Mouse (Mus musculus): ENCODE measurements around the gene Nol3. TPM values are rescaled to one million over a fixed set of nuclear protein-coding genes. Genes with fewer than 3 reads are reported as not detected.
"Not testable (repeated sequence)": the region's sequence is repeated elsewhere in the genome, so short reads cannot be mapped to it uniquely, and the experiment has no call there.

Nol3 gene
- total and polyA plus RNA-seq, 2 experiments from 2014 or later: 2.0 to 6.5 TPM

DNA sequence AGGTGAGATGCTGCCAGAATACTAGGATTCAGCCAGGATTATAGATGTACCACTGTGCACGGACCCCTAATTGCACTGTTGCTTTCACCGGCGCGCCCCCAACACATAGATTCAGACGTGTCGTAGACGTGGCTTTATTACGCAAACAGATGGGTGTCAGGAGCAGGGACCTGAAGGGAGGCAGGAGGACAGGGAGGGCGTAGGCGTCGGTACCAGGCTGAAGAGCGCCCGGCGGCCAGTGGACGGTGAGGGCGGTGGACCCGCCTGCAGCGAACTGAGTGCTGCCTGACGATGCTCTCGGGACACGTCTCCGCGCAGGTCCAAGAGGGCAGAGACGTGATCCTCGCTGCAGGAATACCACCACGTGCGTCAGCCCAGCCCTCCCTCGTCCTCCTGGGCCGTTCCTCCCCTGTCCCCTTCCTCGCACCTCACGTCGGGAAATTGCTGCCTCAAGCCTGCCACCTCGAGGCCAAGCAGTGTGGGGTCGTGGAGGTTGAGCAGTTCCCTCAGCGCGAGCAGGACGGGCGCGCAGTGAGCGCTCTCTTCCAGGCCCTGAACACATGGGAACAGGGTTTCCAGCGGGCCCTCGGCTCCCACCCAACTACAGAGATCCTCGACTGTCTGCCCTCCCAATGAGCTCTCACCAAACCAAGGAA, 14.0 kb downstream of the Nol3 start, which contains the start of gene 4931428F04Rik:
Gene 4931428F04Rik, minus strand, starts transcription at position 60 of the 656 bp plus-strand sequence.
- WGBS: under 1% methylated on average over 42 of the region's 43 CpGs
- peak within 1 kb of the TSS; percentile 75 for H3K9ac ChIP-seq (replicated peaks; ENCODE audit: low read length, poor library complexity, severe bottlenecking)

GRCm38 (mm10) chr8:105290554-105291314, 14.8 kb downstream of the Nol3 start:
- peak overlapping the region; percentile 50 for H3K4me2 ChIP-seq (ENCODE audit: low read depth, low read length, poor library complexity, severe bottlenecking)
- no peak overlapping the region; the same call in 1 of the 2 replicates for H3K9ac ChIP-seq (replicated peaks; ENCODE audit: low read length, poor library complexity, severe bottlenecking)
- no peaks in the 10 kb centered on the region for H3K27me3 ChIP-seq (ENCODE audit: insufficient read depth, low read length)
- no peak for ATAC-seq (ENCODE audit: low FRiP score)
- H3K9me3 ChIP-seq (ENCODE audit: low read length): no peaks in the 10 kb centered on the region
- WGBS: 6% methylated on average over 31 of the region's 31 CpGs
- peak overlapping the region; percentile 50 for H3K4me3 ChIP-seq (ENCODE audit: low read depth, low read length)
- H3K4me1 ChIP-seq (ENCODE audit: insufficient read depth, low read length): peaks cover 13% of the 10 kb centered on the region
- no peak overlapping the region for H3K27ac ChIP-seq (ENCODE audit: low read depth, low read length)
- peak; percentile 88 for DNase-seq (ENCODE audit: low spot score)
- no peaks in the 10 kb centered on the region for H3K36me3 ChIP-seq (ENCODE audit: insufficient read depth, low read length)
- TF ChIP-seq CTCF (IDR thresholded peaks at IDR 0.05): peak; percentile 90

More for the DNA sequence above, 14.0 kb downstream of the Nol3 start, which contains the start of gene 4931428F04Rik:
- Histone ChIP-seq H3K36me3 (ENCODE audit: insufficient read depth, low read length) (0 out of 2 replicates have a peak, but pooled peaks cover 4% of the 10 kb centered on the region), H3K4me3 (ENCODE audit: low read depth, low read length) (peak within 1 kb of the TSS; percentile 50), H3K4me1 (ENCODE audit: insufficient read depth, low read length) (peaks cover 13% of the 10 kb centered on the region), H3K9me3 (ENCODE audit: low read length) (no peaks in the 10 kb centered on the region), H3K4me2 (ENCODE audit: low read depth, low read length, poor library complexity, severe bottlenecking) (peak within 1 kb of the TSS; percentile 50), H3K27ac (ENCODE audit: low read depth, low read length) (peak within 1 kb of the TSS; percentile 92), H3K27me3 (ENCODE audit: insufficient read depth, low read length) (no peaks in the 10 kb centered on the region)
- peak; percentile 62 for ATAC-seq (ENCODE audit: low FRiP score)
- TF ChIP-seq CTCF (IDR thresholded peaks at IDR 0.05): peak; percentile 75
- peak; percentile 59 for DNase-seq (ENCODE audit: low spot score)

- DNase-seq (ENCODE audit: low spot score); H3K36me3 ChIP-seq (ENCODE audit: insufficient read depth, low read length); H3K9me3 ChIP-seq (ENCODE audit: low read length); H3K9ac ChIP-seq (replicated peaks; ENCODE audit: low read length, poor library complexity, severe bottlenecking); H3K27me3 ChIP-seq (ENCODE audit: insufficient read depth, low read length); H3K4me3 ChIP-seq (ENCODE audit: low read depth, low read length); ATAC-seq (ENCODE audit: low FRiP score); H3K27ac ChIP-seq (ENCODE audit: low read depth, low read length); H3K4me2 ChIP-seq (ENCODE audit: low read depth, low read length, poor library complexity, severe bottlenecking): not testable (repeated sequence)
- 82% methylated on average over 8 of the region's 8 CpGs for WGBS
- H3K4me1 ChIP-seq (ENCODE audit: insufficient read depth, low read length): peaks cover 13% of the 10 kb centered on the region
Measured at GRCm38 (mm10) chr8:105291364-105291763, 15.4 kb downstream of the Nol3 start.

- WGBS: 66% methylated on average over 3 of the region's 3 CpGs
- H3K4me1 ChIP-seq (ENCODE audit: insufficient read depth, low read length): peaks cover 10% of the 10 kb centered on the region
- not testable (repeated sequence) for ATAC-seq (ENCODE audit: low FRiP score)
Measured at GRCm38 (mm10) chr8:105291802-105292201, 15.9 kb downstream of the Nol3 start.

DNA sequence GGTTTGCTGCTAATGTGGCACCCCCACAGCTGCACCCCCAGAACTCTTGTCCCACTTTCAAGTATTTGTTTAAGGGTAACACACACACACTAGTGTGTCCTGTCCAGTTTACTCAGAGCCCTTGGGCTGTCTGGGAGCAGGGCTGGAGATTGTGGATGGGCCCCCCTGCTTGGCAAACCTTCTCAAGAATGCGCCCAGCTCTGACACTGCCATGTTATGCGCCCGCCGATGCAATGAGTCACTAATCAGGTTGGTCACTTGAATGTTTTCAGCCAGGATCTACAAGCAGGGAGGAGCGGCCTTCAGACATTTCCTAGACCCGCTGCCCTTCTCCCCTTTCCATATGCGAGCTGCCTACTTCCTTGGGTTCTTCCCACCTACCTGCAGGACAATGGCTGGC, 16.5 kb downstream of the Nol3 start:
- ATAC-seq (ENCODE audit: low FRiP score) (no peak), DNase-seq (ENCODE audit: low spot score) (no peak)
- no peak overlapping the region for H3K27ac ChIP-seq (ENCODE audit: low read depth, low read length)
- no peak overlapping the region for H3K9ac ChIP-seq (replicated peaks; ENCODE audit: low read length, poor library complexity, severe bottlenecking)
- 80% methylated on average over 7 of the region's 7 CpGs for WGBS
- 0 out of 2 replicates have a peak, but pooled peaks cover 8% of the 10 kb centered on the region for H3K4me1 ChIP-seq (ENCODE audit: insufficient read depth, low read length)
- H3K4me3 ChIP-seq (ENCODE audit: low read depth, low read length): no peak overlapping the region
- H3K4me2 ChIP-seq (ENCODE audit: low read depth, low read length, poor library complexity, severe bottlenecking): no peak overlapping the region
- H3K36me3 ChIP-seq (ENCODE audit: insufficient read depth, low read length): no peaks in the 10 kb centered on the region
- H3K9me3 ChIP-seq (ENCODE audit: low read length): no peaks in the 10 kb centered on the region
- no peaks in the 10 kb centered on the region for H3K27me3 ChIP-seq (ENCODE audit: insufficient read depth, low read length)
- TF ChIP-seq CTCF (IDR thresholded peaks at IDR 0.05): no peak

More at GRCm38 (mm10) chr8:105291802-105292201, 15.9 kb downstream of the Nol3 start:
- TF ChIP-seq CTCF (IDR thresholded peaks at IDR 0.05): peak; percentile 44
- not testable (repeated sequence) for H3K36me3 ChIP-seq (ENCODE audit: insufficient read depth, low read length); H3K4me3 ChIP-seq (ENCODE audit: low read depth, low read length); DNase-seq (ENCODE audit: low spot score); H3K4me2 ChIP-seq (ENCODE audit: low read depth, low read length, poor library complexity, severe bottlenecking); H3K9me3 ChIP-seq (ENCODE audit: low read length); H3K27ac ChIP-seq (ENCODE audit: low read depth, low read length); H3K9ac ChIP-seq (replicated peaks; ENCODE audit: low read length, poor library complexity, severe bottlenecking); H3K27me3 ChIP-seq (ENCODE audit: insufficient read depth, low read length)

GRCm38 (mm10) chr8:105293405-105293804, 17.5 kb downstream of the Nol3 start:
- Histone ChIP-seq H3K4me3 (ENCODE audit: low read depth, low read length) (no peak overlapping the region), H3K9ac (replicated peaks; ENCODE audit: low read length, poor library complexity, severe bottlenecking) (no peak overlapping the region), H3K4me2 (ENCODE audit: low read depth, low read length, poor library complexity, severe bottlenecking) (no peak overlapping the region), H3K9me3 (ENCODE audit: low read length) (no peaks in the 10 kb centered on the region), H3K4me1 (ENCODE audit: insufficient read depth, low read length) (peaks cover 11% of the 10 kb centered on the region; the same call in 1 of the 2 replicates), H3K36me3 (ENCODE audit: insufficient read depth, low read length) (no peaks in the 10 kb centered on the region), H3K27me3 (ENCODE audit: insufficient read depth, low read length) (no peaks in the 10 kb centered on the region), H3K27ac (ENCODE audit: low read depth, low read length) (no peak overlapping the region)
- TF ChIP-seq CTCF (IDR thresholded peaks at IDR 0.05): no peak
- 73% methylated on average over 19 of the region's 19 CpGs for WGBS
- DNase-seq (ENCODE audit: low spot score): no peak
- ATAC-seq (ENCODE audit: low FRiP score): no peak
